Mouse (Mus musculus): ENCODE measurements around the gene Morn1.

Morn1 gene

DNA sequence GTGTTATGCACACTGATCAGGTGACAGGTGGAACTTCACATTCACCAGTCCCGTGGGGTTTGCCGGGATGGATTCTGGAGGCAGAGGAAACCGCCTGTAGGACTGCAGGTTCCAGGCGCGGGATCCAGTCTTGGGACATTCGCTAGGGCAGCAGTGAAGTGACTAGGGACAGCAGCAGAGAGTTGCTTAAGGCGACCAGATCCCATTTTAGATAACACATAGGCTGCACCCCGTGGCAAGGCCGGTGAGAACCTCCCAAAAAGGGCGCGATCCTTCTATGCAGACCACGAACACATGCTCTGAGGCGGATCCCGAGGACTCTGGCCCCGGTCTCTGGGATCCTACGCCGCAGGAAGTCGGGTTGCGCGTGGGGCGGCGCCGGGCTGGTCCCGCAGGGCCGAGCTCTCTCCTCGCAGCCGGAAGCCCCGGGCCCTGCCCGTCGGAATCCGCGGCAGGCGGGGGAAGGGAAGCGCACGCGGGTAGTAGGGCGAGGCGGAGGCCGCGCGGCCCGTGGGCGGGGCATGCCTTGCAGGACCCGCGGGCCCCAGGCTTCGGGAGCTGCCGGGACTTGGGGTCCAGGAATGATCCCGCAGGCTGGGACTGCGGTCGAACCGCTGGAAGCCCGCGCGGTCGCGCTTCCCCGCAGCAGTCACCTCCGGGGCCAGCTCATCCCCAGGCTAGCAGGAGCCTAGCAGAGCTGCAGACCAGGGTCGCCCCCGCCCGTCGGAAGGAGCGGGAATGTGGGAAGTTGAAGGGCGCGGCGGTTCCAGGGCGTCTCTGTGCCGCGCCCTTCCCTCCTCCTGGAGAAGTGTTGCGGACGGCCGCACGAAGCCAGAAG, 64.1 kb downstream of the Morn1 start:
- ChIA-PET POLR2A (interaction anchor here (0.7 to 4.9 kb wide), 33 partner anchors 11 to 295 kb away, joined by 3 to 36 read pairs (median 3); partner anchors contain the start of genes Morn1 (in 2 of the 4), Pex10 (in 1 of the 4), Rer1 (in 1 of the 4) and Ski (in 1 of the 4)), CTCF (interaction anchor here in 1 of 4 experiments (0.6 to 1.2 kb wide), 3 partner anchors 21 to 820 kb away, joined by 3 to 4 read pairs (median 3); partner anchors contain the start of gene Faap20)

DNA sequence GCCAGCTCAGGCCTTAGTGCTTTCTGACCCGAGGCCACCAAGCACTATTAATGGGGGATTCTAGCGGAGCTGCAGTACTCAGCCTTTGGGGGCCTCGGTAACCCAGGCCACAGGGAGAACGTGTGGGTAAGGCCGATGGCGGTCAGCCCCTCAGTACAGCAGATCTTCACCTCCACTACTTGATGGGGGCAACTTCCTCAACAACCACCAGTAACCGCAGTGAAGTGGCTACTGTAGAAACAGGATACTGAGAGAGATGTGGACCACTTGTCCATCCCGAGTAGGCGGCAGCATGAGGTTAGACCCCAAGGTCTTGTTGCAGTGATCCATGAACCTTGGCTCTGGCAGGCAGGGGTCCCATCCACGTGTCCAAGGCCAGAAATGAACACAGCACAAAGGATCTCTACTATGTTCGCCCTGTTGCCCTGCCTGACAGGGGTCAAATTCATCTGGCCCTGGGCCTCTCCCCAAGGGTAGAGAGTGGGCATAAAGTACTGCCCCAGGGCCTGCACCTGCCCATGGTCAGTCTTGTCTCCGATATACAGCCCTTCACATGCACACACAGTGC, 64.9 kb downstream of the Morn1 start:
- ChIA-PET CTCF (interaction anchor here in 1 of 4 experiments (1.1 to 1.2 kb wide), 2 partner anchors 21 to 98 kb away, joined by 3 to 4 read pairs; partner anchors contain the start of gene Faap20), POLR2A (interaction anchor here (0.7 to 4.9 kb wide), 31 partner anchors 10 to 296 kb away, joined by 3 to 36 read pairs (median 3); partner anchors contain the start of genes Morn1 (in 1 of the 4), Pex10 (in 1 of the 4) and Ski (in 1 of the 4))

DNA sequence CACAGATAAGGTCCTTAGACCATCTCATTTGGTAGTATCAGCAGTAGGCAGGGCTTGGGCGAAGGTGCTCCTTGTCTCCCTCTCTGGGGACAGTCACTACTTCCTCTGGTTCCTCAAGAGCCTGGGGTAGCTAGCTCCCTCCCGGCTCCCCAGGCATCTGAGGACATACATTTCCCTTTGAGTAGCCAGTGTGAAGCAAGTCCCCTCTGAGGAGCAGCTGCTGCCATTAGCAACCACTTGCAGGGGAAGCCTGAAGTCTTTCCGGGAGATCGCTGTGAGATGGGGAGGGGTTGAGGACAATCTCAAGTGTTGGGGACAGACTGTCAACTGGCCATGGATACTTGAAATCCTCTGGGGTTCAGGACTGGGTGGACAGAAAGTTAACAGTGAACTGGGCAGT, 65.5 kb downstream of the Morn1 start:
- CTCF ChIA-PET, result no interaction called here
- POLR2A ChIA-PET, result interaction anchor here (0.9 to 4.9 kb wide), 11 partner anchors 10 to 85 kb away, joined by 3 to 36 read pairs (median 4); partner anchors contain the start of genes Pex10 (in 1 of the 4) and Ski (in 1 of the 4)

DNA sequence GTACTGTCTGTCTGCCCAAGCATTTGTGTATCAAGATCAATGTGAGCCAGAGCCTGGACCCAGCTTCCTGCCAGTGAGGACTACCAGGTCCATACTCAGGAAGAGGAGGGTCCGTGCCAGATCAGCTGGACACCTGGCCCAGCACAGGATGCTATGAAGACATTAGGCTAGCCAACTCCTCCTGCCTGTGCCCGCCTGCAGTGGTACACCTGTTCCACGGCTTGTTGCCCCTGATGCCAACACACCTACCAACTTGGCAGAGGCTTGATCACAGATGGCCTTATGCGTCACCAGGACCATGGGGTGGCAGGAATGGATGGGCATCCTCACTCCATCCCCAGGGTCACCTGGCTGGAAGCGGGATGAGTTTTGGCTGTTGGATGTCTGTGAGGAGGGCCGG, 66.1 kb downstream of the Morn1 start:
- CTCF ChIA-PET, result no interaction called here
- POLR2A ChIA-PET, result interaction anchor here in 3 of 4 experiments (0.9 to 4.9 kb wide), 8 partner anchors 8 to 71 kb away, joined by 3 to 36 read pairs (median 4); partner anchors contain the start of gene Ski (in 1 of the 3)

DNA sequence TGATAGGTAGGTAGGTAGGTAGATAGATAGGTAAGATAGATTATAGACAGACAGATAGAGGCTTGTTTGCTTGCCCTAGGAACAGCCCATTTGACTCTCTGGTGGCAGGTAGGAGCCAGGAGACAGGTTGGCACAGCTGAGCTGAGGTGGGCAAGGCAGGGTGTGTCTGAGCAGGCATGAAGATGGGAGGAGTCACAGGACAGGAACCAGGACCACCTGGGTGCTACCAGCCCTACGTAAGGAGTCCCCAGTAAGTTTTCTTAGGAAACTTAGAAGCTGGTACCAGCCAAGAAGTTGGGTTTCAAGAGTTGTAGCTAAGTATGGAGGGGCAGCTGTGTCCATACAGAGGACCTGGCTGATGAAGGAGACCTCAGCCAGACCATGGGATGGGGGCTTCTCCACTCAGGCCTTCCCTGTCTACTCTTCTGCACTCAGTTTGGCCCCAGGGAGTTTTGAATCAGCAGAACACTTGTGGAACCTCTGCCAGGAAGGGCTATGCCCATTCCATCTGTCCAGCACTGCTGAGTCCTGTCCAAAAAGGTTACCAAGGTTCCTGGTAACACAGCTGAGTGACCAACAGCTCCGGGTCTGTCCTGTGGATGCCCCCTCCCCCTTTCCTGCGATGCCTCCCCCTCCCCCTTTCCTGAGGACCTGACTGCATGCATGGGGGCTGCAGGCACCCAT, 67.2 kb downstream of the Morn1 start:
- ChIA-PET POLR2A (interaction anchor here in 3 of 4 experiments (0.6 to 4.9 kb wide), 5 partner anchors 9 to 76 kb away, joined by 3 to 36 read pairs (median 6); no protein-coding TSS in a partner anchor), CTCF (no interaction called here)

DNA sequence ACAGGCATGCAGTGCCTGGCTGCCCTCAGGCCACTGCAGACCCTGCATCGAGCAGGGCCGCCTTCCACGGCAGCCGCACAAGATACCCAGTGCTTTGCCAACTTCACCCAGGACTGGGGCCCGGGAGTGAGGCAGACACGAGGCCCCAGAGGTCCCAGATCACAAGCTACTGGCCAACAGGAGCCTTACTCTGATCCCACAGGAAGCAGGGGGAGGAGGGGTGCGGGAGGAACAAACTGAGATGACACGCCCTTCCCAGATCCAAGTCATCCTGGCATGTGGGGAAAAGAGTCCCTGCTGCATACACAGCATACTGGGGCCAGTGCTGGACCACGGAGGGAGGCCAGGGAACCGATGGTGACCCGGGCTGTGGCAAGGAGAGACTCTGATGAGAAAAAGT, 68.6 kb downstream of the Morn1 start:
- ChIA-PET POLR2A (interaction anchor here in 2 of 4 experiments (1.3 to 3.2 kb wide), 5 partner anchors 7 to 19 kb away, joined by 3 to 12 read pairs (median 4); no protein-coding TSS in a partner anchor), CTCF (interaction anchor here in 2 of 4 experiments (0.6 to 0.7 kb wide), 2 partner anchors 291 to 853 kb away, joined by 3 to 4 read pairs; no protein-coding TSS in a partner anchor)

DNA sequence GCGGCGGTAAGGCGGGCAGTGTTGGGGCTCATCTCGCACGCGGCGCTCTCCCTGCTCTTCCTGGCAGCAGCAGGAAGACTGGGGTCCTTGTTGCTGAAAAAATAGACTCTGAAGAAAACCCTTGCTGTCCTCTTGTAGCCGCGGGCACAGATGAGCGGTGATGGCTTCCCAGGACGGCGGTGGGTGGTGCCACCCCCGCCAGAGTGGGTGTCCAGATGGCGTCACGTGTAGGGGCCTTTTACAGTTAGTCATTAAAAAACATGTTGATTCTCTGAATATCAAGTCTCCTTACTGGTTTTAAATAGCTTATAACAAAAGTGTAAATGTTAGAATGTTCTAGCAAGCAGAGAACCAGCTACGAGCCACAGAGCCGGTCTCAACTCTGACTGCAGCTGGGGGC, 70.4 kb downstream of the Morn1 start:
- ChIA-PET CTCF (no interaction called here), POLR2A (interaction anchor here in 2 of 4 experiments (0.6 to 3.2 kb wide), 13 partner anchors 8 to 271 kb away, joined by 3 to 20 read pairs (median 4); partner anchors contain the start of gene Ski (in 1 of the 2))

DNA sequence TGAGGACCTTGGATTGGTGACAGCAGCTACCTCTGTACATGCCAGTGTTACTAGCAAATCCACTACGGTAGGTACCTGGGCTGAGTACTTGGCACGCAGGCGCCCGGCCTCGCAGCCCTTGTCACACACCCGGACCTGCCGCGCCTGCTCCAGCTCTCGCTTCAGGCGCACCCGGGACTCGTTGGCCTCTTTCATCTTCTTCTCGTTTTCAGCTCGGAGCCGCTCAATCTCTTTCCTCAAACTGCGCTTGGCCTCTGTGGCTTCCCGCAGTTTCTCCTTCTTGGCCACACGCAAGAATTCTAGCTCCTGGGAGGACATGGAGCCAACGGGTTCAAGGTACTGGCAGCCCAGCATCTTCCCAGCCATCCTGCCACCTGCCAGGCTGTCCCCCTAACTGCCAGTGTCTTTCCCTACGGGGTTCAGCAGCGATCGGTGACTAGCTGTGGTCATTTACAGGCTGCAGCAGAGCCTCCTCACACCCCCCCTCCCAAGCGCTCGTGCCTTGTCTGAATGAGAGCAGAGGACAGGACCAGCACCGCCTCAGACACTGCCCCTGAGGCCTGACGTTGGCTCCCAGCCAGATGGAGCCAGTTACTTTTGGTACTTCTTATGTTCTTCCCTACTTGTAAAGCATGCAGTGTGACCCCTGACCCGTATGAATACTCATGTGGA, 71.6 kb downstream of the Morn1 start:
- ChIA-PET POLR2A (interaction anchor here in 3 of 4 experiments (0.5 to 3.2 kb wide), 17 partner anchors 9 to 78 kb away, joined by 3 to 20 read pairs (median 4); partner anchors contain the start of gene Ski (in 1 of the 3)), CTCF (interaction anchor here in 2 of 4 experiments (0.6 to 1.1 kb wide), 2 partner anchors 151 to 267 kb away, joined by 3 to 4 read pairs; no protein-coding TSS in a partner anchor)

DNA sequence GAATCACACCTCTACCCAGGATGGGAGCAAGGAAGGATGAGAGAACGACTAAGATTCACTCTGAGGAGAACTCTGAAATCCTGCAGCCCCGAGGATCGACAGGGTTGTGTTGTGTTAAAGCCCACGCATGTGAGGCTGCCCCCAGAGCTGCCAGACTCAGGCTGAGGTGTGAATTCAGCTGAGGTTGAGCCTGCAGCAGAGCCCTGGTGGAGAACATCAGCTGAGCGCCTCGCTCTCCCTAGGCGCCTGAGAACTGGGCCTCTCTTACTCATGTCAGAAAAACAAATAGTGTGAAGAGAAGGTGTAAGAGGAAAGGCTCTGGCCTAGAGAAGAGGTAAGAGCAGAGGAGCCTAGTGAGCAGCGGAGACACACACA, 72.2 kb downstream of the Morn1 start:
- CTCF ChIA-PET, result interaction anchor here in 1 of 4 experiments (1.1 kb wide), 1 partner anchor 151 kb away, joined by 3 read pairs; no protein-coding TSS in a partner anchor
- POLR2A ChIA-PET, result interaction anchor here in 2 of 4 experiments (0.9 to 6.8 kb wide), 10 partner anchors 10 to 78 kb away, joined by 3 to 108 read pairs (median 4); partner anchors contain the start of gene Ski (in 1 of the 2)

DNA sequence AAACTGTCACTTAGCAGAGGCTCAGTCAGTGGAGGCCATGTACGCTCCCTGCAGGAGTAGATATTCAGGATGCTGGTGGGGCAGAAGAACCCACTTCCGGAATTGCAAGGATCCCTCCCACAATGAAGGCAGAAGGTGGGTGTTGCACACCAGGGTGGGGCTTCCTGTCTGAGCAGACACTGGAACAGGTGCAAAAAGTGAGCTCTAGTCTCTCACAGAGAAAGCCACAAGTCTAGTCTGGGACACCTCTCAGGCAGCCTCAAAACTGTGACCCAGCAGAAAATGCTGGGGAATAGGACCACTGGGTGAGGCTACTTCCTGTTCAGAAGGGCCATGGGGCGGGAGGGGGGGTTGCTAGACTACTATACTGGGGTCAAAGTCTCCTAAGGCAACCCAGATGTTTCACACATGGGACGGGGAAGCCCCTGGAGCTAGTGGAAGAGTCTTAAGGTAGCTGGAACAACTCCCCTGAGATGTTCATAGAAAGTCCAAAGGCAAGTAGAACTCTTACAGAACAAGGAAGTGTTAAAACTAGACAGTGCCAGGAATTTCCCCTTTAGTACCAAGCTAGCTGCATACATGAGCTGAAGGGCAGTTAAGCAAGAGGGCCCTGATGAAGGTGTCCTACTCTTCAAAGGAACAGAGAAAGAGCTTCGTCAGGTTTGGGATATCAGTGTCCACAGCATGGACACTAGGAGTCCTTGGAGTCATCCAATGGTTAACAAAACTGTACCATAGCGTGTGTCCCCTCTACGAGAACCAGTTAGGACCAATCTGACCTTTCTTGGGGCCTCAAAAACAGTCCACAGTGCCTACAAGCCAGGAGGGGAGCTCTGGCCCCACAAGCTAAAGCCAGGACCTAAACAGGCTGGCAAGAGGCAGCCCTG, 76.3 kb downstream of the Morn1 start:
- ChIA-PET POLR2A (interaction anchor here (0.5 to 6.8 kb wide), 58 partner anchors 9 to 461 kb away, joined by 3 to 114 read pairs (median 5); partner anchors contain the start of genes Morn1 (in 3 of the 4), Faap20 (in 2 of the 4), Pex10 (in 2 of the 4) and Rer1 (in 2 of the 4)), CTCF (interaction anchor here in 2 of 4 experiments (0.6 to 2.0 kb wide), 8 partner anchors 10 to 108 kb away, joined by 3 to 12 read pairs (median 4); partner anchors contain the start of gene Pex10 (in 1 of the 2))

DNA sequence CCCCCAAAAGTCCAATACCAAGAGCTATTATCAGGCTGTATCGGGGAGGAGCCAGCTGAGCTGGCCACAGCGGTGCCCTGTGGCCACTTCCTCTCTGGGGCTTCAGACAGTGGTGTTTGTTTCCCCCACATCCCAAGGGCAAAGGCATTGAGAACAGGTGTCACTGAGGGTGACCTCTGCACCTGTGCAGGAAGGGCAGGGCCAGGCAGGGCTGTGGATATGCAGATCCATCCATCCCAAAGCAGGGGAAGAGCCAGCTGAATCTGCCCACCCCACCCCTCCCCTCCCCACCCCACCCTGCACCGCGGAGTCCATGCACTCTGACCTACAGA, 76.9 kb downstream of the Morn1 start:
- POLR2A ChIA-PET, result interaction anchor here in 3 of 4 experiments (0.6 to 6.8 kb wide), 57 partner anchors 9 to 461 kb away, joined by 3 to 114 read pairs (median 5); partner anchors contain the start of genes Morn1 (in 3 of the 3), Faap20 (in 2 of the 3), Pex10 (in 2 of the 3) and Rer1 (in 2 of the 3)
- CTCF ChIA-PET, result interaction anchor here in 3 of 4 experiments (0.6 to 2.0 kb wide), 12 partner anchors 9 to 109 kb away, joined by 3 to 12 read pairs (median 4); partner anchors contain the start of gene Pex10 (in 1 of the 3)

DNA sequence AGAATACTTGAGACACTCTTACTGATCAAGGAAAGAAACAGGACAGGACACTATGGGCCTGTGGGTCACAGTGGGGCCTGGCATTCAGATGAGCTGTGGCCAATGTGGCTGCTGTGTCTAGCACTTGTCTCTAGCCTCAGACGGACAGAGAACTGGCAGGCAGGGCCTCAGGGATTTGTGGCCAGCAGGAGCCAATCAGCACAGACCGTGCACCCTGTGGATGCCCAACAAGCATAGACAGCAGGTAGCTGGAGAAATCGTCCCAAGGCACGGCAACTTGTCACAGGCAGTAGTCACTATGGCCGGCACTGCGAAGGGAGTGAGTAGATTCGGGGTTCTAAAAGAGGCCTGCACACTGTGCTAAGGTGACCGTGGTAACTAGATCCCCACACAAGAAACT, 77.3 kb downstream of the Morn1 start:
- POLR2A ChIA-PET, result interaction anchor here (0.5 to 6.8 kb wide), 53 partner anchors 8 to 460 kb away, joined by 3 to 114 read pairs (median 5); partner anchors contain the start of genes Morn1 (in 3 of the 4), Faap20 (in 2 of the 4), Pex10 (in 2 of the 4) and Rer1 (in 2 of the 4)
- CTCF ChIA-PET, result interaction anchor here (0.6 to 2.0 kb wide), 11 partner anchors 9 to 182 kb away, joined by 3 to 12 read pairs (median 4); no protein-coding TSS in a partner anchor

DNA sequence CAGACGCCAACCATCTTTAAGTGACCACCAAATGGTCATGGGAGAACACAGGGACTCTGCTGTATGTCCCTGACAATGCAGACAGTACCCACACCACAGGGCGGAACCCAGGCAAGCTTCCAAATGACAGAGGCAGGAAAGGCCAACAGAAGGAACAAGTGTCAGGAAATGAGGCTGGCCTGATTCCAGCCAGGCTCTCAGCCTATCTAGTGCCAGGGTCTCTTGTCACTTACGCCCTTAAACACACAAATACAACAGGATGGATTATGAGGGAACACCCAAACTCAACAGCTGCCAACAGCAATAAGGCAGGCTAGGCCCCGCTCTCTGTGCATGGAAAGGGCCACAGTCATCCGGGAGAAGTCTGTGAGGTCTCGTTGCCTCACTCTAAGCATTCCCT, 78.2 kb downstream of the Morn1 start:
- ChIA-PET CTCF (interaction anchor here in 2 of 4 experiments (1.3 to 2.0 kb wide), 4 partner anchors 9 to 70 kb away, joined by 5 to 8 read pairs (median 6); no protein-coding TSS in a partner anchor), POLR2A (interaction anchor here in 3 of 4 experiments (0.8 to 6.8 kb wide), 26 partner anchors 7 to 82 kb away, joined by 3 to 114 read pairs (median 14); partner anchors contain the start of gene Ski (in 2 of the 3))

DNA sequence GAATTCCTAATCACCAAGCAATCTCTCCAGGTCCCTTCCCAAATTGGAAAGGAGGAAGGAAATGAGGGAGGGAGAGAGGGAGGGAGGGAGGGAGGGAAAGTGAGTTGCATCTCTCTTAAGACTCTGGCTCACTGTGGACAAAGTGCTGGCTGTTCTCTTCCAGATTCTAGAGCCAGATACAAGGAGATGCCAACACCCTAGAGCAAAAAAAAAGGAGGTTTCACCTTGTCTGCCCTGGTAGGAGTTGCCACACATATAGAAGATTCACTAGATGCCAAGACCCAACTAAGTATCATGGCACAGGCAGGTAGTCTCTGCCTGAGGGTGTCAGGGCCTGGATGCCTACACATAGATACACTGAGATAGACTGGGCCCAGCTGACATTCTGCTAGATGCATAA, 79.5 kb downstream of the Morn1 start:
- CTCF ChIA-PET, result interaction anchor here in 1 of 4 experiments (0.7 kb wide), 1 partner anchor 11 kb away, joined by 3 read pairs; no protein-coding TSS in a partner anchor
- POLR2A ChIA-PET, result interaction anchor here in 1 of 4 experiments (1.0 to 1.5 kb wide), 2 partner anchors 9 to 13 kb away, joined by 3 read pairs; no protein-coding TSS in a partner anchor

DNA sequence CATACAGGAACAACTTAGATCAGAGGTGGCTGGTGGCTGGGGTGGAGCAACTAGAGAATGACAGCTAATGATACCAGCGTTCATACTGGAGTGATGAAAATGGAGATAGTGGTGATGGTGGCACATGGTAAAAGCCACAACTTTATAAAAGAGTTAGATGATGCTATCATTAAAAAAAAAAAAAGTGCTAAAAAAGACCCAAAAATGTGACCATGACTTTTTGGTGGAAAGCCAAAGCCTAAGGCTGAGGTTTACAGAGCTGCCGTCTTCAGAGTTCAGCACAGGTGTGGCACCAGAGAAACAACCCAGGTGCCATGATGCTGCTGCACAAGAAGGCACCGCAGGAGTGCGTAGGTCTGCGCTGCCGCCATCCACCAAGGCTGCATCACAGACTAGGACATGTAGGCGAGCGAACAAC, 82.5 kb downstream of the Morn1 start:
- POLR2A ChIA-PET, result interaction anchor here (0.5 to 1.4 kb wide), 9 partner anchors 28 to 433 kb away, joined by 3 to 4 read pairs (median 3); partner anchors contain the start of gene Ski (in 1 of the 4)
- CTCF ChIA-PET, result interaction anchor here in 2 of 4 experiments (0.6 to 0.7 kb wide), 4 partner anchors 81 to 1837 kb away, joined by 3 to 8 read pairs (median 4); partner anchors contain the start of gene Faap20 (in 1 of the 2)
